Mouse (Mus musculus) heart, postnatal 36 days (tissue): ENCODE results near the gene Ctsd. TPM values are rescaled to one million over a fixed set of nuclear protein-coding genes. Genes with fewer than 3 reads are reported as not detected.
"Not testable (repeated sequence)": the region's sequence is repeated elsewhere in the genome, so short reads cannot be mapped to it uniquely, and the experiment has no call there.

Experiments used
- DNase-seq, 2 experiments: peaks; one replicate each; pipeline ENCODE4 v3.0.0; 2021 to 2022
- intact Hi-C: fragments of 180-260 bp; cut with DNase I; formaldehyde crosslinking; loops from one replicate; pipeline ENCODE4 v1.15.1; 2025
- total RNA-seq, 2 experiments: library from RNA; stranded (reverse); gene quantifications; 2 replicates each; pipeline ENCODE4 v1.2.3; 2021

Gene Ctsd
- total RNA-seq = 100 to 1,000 TPM; 830 to 843 TPM

- intact Hi-C loops = no loop called here
- DNase-seq = peak; percentile 96 to 98
These were observed at the start of gene Ctsd for GRCm38 (mm10) chr7:142387419-142388148. TSS of gene Ctsd (minus strand) at chr7:142388038.

- peak in 1 of 2 experiments; percentile 3 for DNase-seq
- intact Hi-C loops = loop anchor here (5.0 kb wide), 1 partner anchor 240 kb away; no protein-coding TSS in a partner anchor
These were observed 49.5 kb upstream of the Ctsd start for GRCm38 (mm10) chr7:142437324-142437723.

GRCm38 (mm10) chr7:142435524-142435923 lies 47.7 kb upstream of the Ctsd start:
- intact Hi-C loops = loop anchor here (1.0 to 5.0 kb wide), 4 partner anchors 73 to 242 kb away; no protein-coding TSS in a partner anchor
- DNase-seq = peak; percentile 72 to 75

- intact Hi-C loops = loop anchor here (2.0 kb wide), 1 partner anchor 118 kb away; no protein-coding TSS in a partner anchor
- no peak for DNase-seq
These were observed 46.5 kb upstream of the Ctsd start, which contains the start of gene Syt8 for GRCm38 (mm10) chr7:142434137-142434865. TSS of gene Syt8 (plus strand) at chr7:142434850.

- peak in 1 of 2 experiments; percentile 13 for DNase-seq
- intact Hi-C loops = loop anchor here (2.0 kb wide), 1 partner anchor 117 kb away; no protein-coding TSS in a partner anchor
These were observed 45.8 kb upstream of the Ctsd start for GRCm38 (mm10) chr7:142433623-142434022.

GRCm38 (mm10) chr7:142431106-142431505 lies 43.3 kb upstream of the Ctsd start:
- DNase-seq = no peak

GRCm38 (mm10) chr7:142430160-142430678 lies 42.4 kb upstream of the Ctsd start:
- intact Hi-C loops = no loop called here

More at GRCm38 (mm10) chr7:142431106-142431505, 43.3 kb upstream of the Ctsd start:
- intact Hi-C loops = no loop called here

GRCm38 (mm10) chr7:142428213-142428612 lies 40.4 kb upstream of the Ctsd start:
- intact Hi-C loops = no loop called here

More at GRCm38 (mm10) chr7:142430160-142430678, 42.4 kb upstream of the Ctsd start:
- peak; percentile 20 to 33 for DNase-seq

GRCm38 (mm10) chr7:142425641-142426213 lies 37.9 kb upstream of the Ctsd start:
- intact Hi-C loops = loop anchor here (2.0 kb wide), 2 partner anchors 65 to 91 kb away; no protein-coding TSS in a partner anchor
- DNase-seq = peak in 1 of 2 experiments; percentile 60

More at GRCm38 (mm10) chr7:142428213-142428612, 40.4 kb upstream of the Ctsd start:
- peak in 1 of 2 experiments; percentile 24 for DNase-seq

- intact Hi-C loops = no loop called here
- DNase-seq = no peak
These were observed 34.0 kb upstream of the Ctsd start for GRCm38 (mm10) chr7:142421826-142422225.

GRCm38 (mm10) chr7:142419887-142420286 lies 32.0 kb upstream of the Ctsd start:
- intact Hi-C loops = no loop called here
- DNase-seq = no peak

- no peak for DNase-seq
- intact Hi-C loops = no loop called here
These were observed 30.8 kb upstream of the Ctsd start for GRCm38 (mm10) chr7:142418679-142419078.

GRCm38 (mm10) chr7:142418027-142418426 lies 30.2 kb upstream of the Ctsd start:
- intact Hi-C loops = no loop called here
- DNase-seq = no peak

GRCm38 (mm10) chr7:142416225-142416624 lies 28.4 kb upstream of the Ctsd start:
- DNase-seq = peak in 1 of 2 experiments; percentile 5
- intact Hi-C loops = no loop called here

GRCm38 (mm10) chr7:142415314-142415713 lies 27.5 kb upstream of the Ctsd start:
- intact Hi-C loops = no loop called here
- no peak for DNase-seq

- no peak for DNase-seq
- intact Hi-C loops = loop anchor here (2.0 kb wide), 1 partner anchor 16 kb away; no protein-coding TSS in a partner anchor
These were observed 25.4 kb upstream of the Ctsd start for GRCm38 (mm10) chr7:142413285-142413684.

GRCm38 (mm10) chr7:142409603-142410002 lies 21.8 kb upstream of the Ctsd start:
- intact Hi-C loops = no loop called here
- DNase-seq = no peak

- intact Hi-C loops = no loop called here
- no peak for DNase-seq
These were observed 20.8 kb upstream of the Ctsd start for GRCm38 (mm10) chr7:142408686-142409085.

- intact Hi-C loops = no loop called here
- no peak for DNase-seq
These were observed 20.1 kb upstream of the Ctsd start for GRCm38 (mm10) chr7:142407935-142408334.

GRCm38 (mm10) chr7:142405134-142405533 lies 17.3 kb upstream of the Ctsd start:
- intact Hi-C loops, DNase-seq: not testable (repeated sequence)
